Mouse (Mus musculus) CH12.LX (cell line): Measurements from ENCODE around the gene Abhd15. TPM values are rescaled to one million over a fixed set of nuclear protein-coding genes. Genes with fewer than 3 reads are reported as not detected.

Source experiments
- DNase-seq: peaks from one replicate; pipeline ENCODE4 v3.0.0-alpha.2; 2013; ENCODE audit errors: extremely low read depth
- H3K27ac ChIP-seq: 2 replicates; pipeline ENCODE4 v1.5.1; 2012; ENCODE audit warnings: low read depth, mild to moderate bottlenecking, control low read depth, moderate library complexity; ENCODE audit not compliant: insufficient read depth
- H3K27me3 ChIP-seq: replicated peaks from 2 replicates; pipeline ENCODE3; 2012; ENCODE audit warnings: inconsistent platforms
- H3K36me3 ChIP-seq, 2 experiments: replicated peaks in 1 of 2; 2 replicates each; pipeline versions ENCODE3 to v1.6.1; 2012; ENCODE audit warnings: inconsistent platforms in 1 of 2, low read length in 1 of 2, mild to moderate bottlenecking in 1 of 2, mixed read lengths in 1 of 2, moderate library complexity in 1 of 2; ENCODE audit not compliant: control insufficient read depth in 1 of 2, insufficient read depth in 1 of 2
- H3K4me1 ChIP-seq, 2 experiments: 2 replicates each; pipeline ENCODE4 v1.6.1; 2012; ENCODE audit warnings: inconsistent platforms in 1 of 2, moderate library complexity in 1 of 2; ENCODE audit not compliant: insufficient read depth in 2 of 2, control insufficient read depth in 1 of 2
- H3K4me2 ChIP-seq: 2 replicates; pipeline ENCODE4 v1.6.1; 2012; ENCODE audit warnings: low read depth, mild to moderate bottlenecking, control low read depth; ENCODE audit not compliant: poor library complexity, insufficient read depth, severe bottlenecking
- H3K4me3 ChIP-seq, 3 experiments: fragments of 150-350 bp in 1 of 3; sonication (generic) in 1 of 3; replicated peaks in 1 of 3; 2 replicates each; pipeline versions ENCODE3 to v1.5.1; 2011 to 2012; ENCODE audit warnings: low read depth in 2 of 3, low read length in 2 of 3, mild to moderate bottlenecking in 2 of 3, moderate library complexity in 2 of 3, control low read depth in 1 of 3, improper control_type of control experiment in 1 of 3, inconsistent platforms in 1 of 3, mixed read lengths in 1 of 3; ENCODE audit not compliant: poor library complexity in 1 of 3
- H3K79me2 ChIP-seq: replicated peaks from 2 replicates; pipeline ENCODE4 v1.6.1; 2012; ENCODE audit warnings: mild to moderate bottlenecking, moderate library complexity; ENCODE audit not compliant: control insufficient read depth, poor library complexity, insufficient read depth, severe bottlenecking; ENCODE audit errors: extremely low read depth
- H3K9ac ChIP-seq: 2 replicates; pipeline ENCODE4 v1.6.1; 2012; ENCODE audit warnings: low read depth, mild to moderate bottlenecking, control low read depth, moderate library complexity; ENCODE audit not compliant: insufficient read depth
- H3K9me3 ChIP-seq: replicated peaks from 2 replicates; pipeline ENCODE3; 2012; ENCODE audit warnings: low read length, inconsistent platforms, mixed read lengths
- CHD1 ChIP-seq: IDR thresholded peaks from 2 replicates; pipeline ENCODE4 v1.6.1; 2012; ENCODE audit warnings: low read depth, low read length, improper control_type of control experiment, inconsistent platforms
- CTCF ChIP-seq, 2 experiments: IDR thresholded peaks in 1 of 2; conservative IDR thresholded peaks in 1 of 2; 2 replicates each; pipeline ENCODE4 v1.5.1; 2011 to 2012; ENCODE audit warnings: low read depth in 2 of 2, low read length in 2 of 2, improper control_type of control experiment in 1 of 2, inconsistent platforms in 1 of 2, mild to moderate bottlenecking in 1 of 2, moderate library complexity in 1 of 2
- EP300 ChIP-seq: IDR thresholded peaks from 2 replicates; pipeline ENCODE4 v1.6.1; 2011; ENCODE audit warnings: low read length, improper control_type of control experiment
- IRF4 ChIP-seq: IDR thresholded peaks from 2 replicates; pipeline ENCODE4 v1.6.1; 2014; ENCODE audit warnings: low read depth, mild to moderate bottlenecking, inconsistent platforms, low read length, improper control_type of control experiment
- MYC ChIP-seq: IDR thresholded peaks from 2 replicates; pipeline ENCODE4 v1.6.1; 2011; ENCODE audit warnings: low read depth, mild to moderate bottlenecking, improper control_type of control experiment, low read length
- PAX5 ChIP-seq: IDR thresholded peaks from 2 replicates; pipeline ENCODE4 v1.6.1; 2012; ENCODE audit warnings: low read length, inconsistent platforms, mixed read lengths
- RAD21 ChIP-seq: IDR thresholded peaks from 2 replicates; pipeline ENCODE4 v1.6.1; 2011; ENCODE audit warnings: low read depth, mild to moderate bottlenecking, low read length, improper control_type of control experiment, moderate library complexity
- SIN3A ChIP-seq: IDR thresholded peaks from 2 replicates; pipeline ENCODE4 v1.6.1; 2012; ENCODE audit warnings: low read length, improper control_type of control experiment, inconsistent platforms
- TCF12 ChIP-seq: IDR thresholded peaks from 2 replicates; pipeline ENCODE4 v1.6.1; 2014; ENCODE audit warnings: low read depth, mild to moderate bottlenecking, inconsistent platforms, low read length, improper control_type of control experiment
- UBTF ChIP-seq: IDR thresholded peaks from 2 replicates; pipeline ENCODE4 v1.6.1; 2012; ENCODE audit warnings: low read depth, mild to moderate bottlenecking, inconsistent platforms, low read length, improper control_type of control experiment, moderate library complexity
- USF2 ChIP-seq: conservative IDR thresholded peaks from 2 replicates; pipeline ENCODE4 v1.6.1; 2011; ENCODE audit warnings: low read depth, low read length, improper control_type of control experiment
- ZC3H11A ChIP-seq: IDR thresholded peaks from 2 replicates; pipeline ENCODE4 v1.6.1; 2012; ENCODE audit warnings: low read depth, mild to moderate bottlenecking, inconsistent platforms, low read length, improper control_type of control experiment
- ZMIZ1 ChIP-seq: IDR thresholded peaks from 2 replicates; pipeline ENCODE4 v1.6.1; 2012; ENCODE audit warnings: low read depth, mild to moderate bottlenecking, inconsistent platforms, low read length, improper control_type of control experiment
- dilution Hi-C: fragments of 300-500 bp; cut with MboI; formaldehyde crosslinking; loops from 2 replicates; pipeline ENCODE4 v1.14.3; 2020; ENCODE audit warnings: low sequenced_read_pairs; ENCODE audit not compliant: extremely low pct_unique_long_range_greater_than_20kb, extremely low pct_ligation_motif_present
- in situ Hi-C: fragments of 300-500 bp; cut with MboI; formaldehyde crosslinking; loops from 3 replicates; pipeline ENCODE4 v1.14.3; 2019; ENCODE audit warnings: low sequenced_read_pairs, low pct_ligation_motif_present, low pct_unique_long_range_greater_than_20kb, mixed read lengths
- polyA plus RNA-seq: library from polyadenylated mRNA; unstranded; fragments of >175 nt; gene quantifications from 2 replicates; pipeline ENCODE4 v1.2.1, GENCODE M21; 2012; ENCODE audit warnings: low read depth; ENCODE audit not compliant: insufficient read length
- total RNA-seq, 2 experiments: library from RNA; depleted of rRNA; stranded (reverse); fragments of 300-350 nt in 1 of 2; fragments of >200 nt in 1 of 2; gene quantifications; 2 replicates each; pipeline ENCODE4 v1.2.3; 2012 to 2014

The Abhd15 gene
- total RNA-seq (2012; rRNA removed) (0.38 and 0.63 TPM in 2 replicates), total RNA-seq (2014; rRNA removed) (0.08 and 0.11 TPM in 2 replicates), polyA plus RNA-seq (0.23 and 0.38 TPM in 2 replicates)

GRCm38 (mm10) chr11:77514832-77515636, at the start of gene Abhd15:
Gene Abhd15 (plus strand): TSS chr11:77515121.
- Histone ChIP-seq H3K79me2 (no peaks in the 10 kb centered on the region), H3K9me3 (peaks cover 12% of the 10 kb centered on the region), H3K36me3 (peaks cover 0 to 19% of the 10 kb centered on the region in 2 experiments), H3K27ac (no peak within 1 kb of the TSS), H3K4me2 (peak within 1 kb of the TSS; percentile 65), H3K4me1 (peaks cover 20 to 57% of the 10 kb centered on the region in 2 experiments), H3K9ac (peak within 1 kb of the TSS; percentile 53), H3K4me3 (peak within 1 kb of the TSS in 1 of 3 experiments; percentile 67), H3K27me3 (no peaks in the 10 kb centered on the region)
- dilution Hi-C loops = no loop called here
- in situ Hi-C loops = loop anchor here (10.0 kb wide), 1 partner anchor 280 kb away; no protein-coding TSS in a partner anchor
- TF ChIP-seq CTCF (conservative IDR thresholded peaks at IDR 0.05 in 1 of 2, IDR thresholded peaks at IDR 0.05 in 1 of 2; ENCODE audit: low read depth in 2 of 2, low read length in 2 of 2) (0 out of 4 replicates have a peak, but pooled peaks of 1 of the 2 experiments have one; percentile 5), TCF12 (0 out of 2 replicates have a peak, but pooled peaks have one; percentile 15), UBTF (peak; percentile 41; the same call in 1 of the 2 replicates), IRF4 (no peak)
- no peak for DNase-seq

GRCm38 (mm10) chr11:77466544-77466943, 48.4 kb upstream of the Abhd15 start:
- Histone ChIP-seq H3K27ac (no peak overlapping the region), H3K79me2 (no peaks in the 10 kb centered on the region), H3K27me3 (peaks cover 52% of the 10 kb centered on the region), H3K4me1 (peaks cover 9 to 27% of the 10 kb centered on the region in 2 experiments), H3K9ac (no peak overlapping the region), H3K4me3 (no peak overlapping the region), H3K9me3 (no peaks in the 10 kb centered on the region), H3K36me3 (no peaks in the 10 kb centered on the region), H3K4me2 (0 out of 2 replicates have a peak overlapping the region, but pooled peaks have one; percentile 59)
- in situ Hi-C loops (loop anchor here (25.0 kb wide), 1 partner anchor 479 kb away; the partner anchor contains the start of gene Slc6a4), dilution Hi-C loops (no loop called here)
- no peak for TF ChIP-seq RAD21
- TF ChIP-seq PAX5 = no peak
- TF ChIP-seq EP300 = no peak
- TF ChIP-seq CHD1 = no peak
- TF ChIP-seq USF2 = no peak
- no peak for TF ChIP-seq UBTF
- TF ChIP-seq ZC3H11A = no peak
- no peak for TF ChIP-seq MYC
- no peak for TF ChIP-seq SIN3A
- TF ChIP-seq ZMIZ1 = no peak
- no peak for DNase-seq
